Mouse (Mus musculus): ENCODE data around the gene Gna15.

Gene Gna15

DNA sequence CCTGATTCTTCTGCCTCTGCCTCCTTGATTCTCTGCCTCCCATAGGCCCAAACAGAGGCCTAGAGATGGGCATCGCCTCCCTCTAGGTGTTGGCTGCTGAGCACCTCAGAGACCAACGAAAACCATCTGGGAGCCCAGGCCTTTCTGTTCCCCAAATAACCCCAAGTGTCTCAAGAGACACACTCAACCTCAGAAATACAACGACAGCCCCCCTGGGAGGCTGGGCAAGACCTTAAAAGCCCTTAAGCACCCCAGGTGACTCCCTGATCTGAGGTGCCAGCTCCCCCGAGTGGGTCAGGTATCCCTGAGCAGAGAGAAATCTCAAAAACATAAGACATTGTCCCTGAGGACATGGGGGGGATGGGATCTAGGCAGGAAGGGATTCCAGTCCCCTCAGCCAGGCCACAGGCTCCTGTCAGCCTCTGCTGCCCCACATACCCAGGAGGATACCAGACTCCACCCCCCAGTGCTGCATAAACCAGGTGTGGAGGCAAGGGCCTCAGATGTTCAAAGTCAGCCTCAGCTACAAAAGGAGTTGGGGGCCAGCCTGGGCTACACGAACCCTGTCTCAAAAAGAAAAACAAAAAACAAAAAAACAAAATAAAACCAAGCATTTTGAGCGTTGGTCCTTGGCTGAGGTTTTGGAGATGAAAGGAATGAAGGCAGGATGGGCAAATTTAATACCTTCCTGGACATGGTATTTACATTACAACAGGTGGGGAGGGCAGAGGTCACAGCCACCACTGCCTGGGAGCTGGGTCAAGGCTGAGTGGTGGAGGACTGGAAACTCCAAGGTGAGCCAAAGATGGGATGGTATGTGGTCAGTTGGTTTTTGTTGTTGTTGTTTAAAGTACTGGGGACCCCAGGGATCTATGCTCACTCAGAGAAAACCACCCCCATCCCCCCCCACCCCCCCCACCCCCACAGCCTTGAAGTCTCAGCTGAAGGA lies 30.1 kb upstream of the Gna15 start:
- no peak for DNase-seq (ENCODE audit: low read depth)

DNA sequence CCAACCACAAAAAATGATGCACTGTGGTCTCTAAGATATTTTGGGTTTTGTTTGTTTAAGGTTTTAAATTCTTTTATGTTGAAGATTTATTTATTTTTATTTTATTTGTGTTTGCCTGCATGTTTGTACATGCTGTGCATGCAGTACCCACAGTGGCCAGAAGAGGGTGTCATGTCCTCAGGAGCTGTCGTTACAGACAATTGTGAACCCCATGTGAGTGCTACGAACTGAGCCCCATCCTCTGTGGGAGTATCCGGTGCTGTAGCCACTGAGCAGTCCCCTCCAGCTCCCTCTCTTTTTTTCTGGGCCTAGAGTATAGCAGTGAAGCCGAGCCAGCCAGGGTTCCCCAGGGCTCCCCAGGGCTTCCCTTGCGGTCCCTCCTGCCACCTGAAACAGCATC lies 29.2 kb upstream of the Gna15 start:
- DNase-seq (ENCODE audit: low read depth), result no peak

DNA sequence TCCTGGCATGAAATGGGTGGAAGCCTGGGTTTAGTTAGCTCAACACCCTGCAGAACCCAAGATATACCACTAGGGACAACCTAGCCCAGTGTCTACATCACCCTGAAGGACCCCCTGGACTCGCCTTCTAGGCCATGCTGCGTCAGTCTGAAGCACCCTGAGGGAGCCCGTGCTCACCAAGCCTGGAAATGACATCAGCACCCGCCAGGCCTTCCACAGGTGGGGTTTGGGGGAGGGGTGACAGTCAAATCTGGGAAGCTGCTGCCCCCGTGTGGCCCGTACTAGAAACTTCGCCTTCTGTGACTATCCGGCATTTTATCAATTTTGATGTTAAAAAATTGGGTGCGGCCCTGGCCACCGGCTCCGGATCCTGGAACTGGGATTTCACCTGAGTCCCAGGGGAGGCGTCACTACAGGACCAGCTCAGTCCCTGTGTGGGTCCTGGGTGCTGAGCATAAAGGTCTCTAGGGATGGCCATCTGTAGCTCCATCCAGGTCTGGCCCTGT lies 27.6 kb upstream of the Gna15 start:
- DNase-seq (ENCODE audit: low read depth), result peak; percentile 84

DNA sequence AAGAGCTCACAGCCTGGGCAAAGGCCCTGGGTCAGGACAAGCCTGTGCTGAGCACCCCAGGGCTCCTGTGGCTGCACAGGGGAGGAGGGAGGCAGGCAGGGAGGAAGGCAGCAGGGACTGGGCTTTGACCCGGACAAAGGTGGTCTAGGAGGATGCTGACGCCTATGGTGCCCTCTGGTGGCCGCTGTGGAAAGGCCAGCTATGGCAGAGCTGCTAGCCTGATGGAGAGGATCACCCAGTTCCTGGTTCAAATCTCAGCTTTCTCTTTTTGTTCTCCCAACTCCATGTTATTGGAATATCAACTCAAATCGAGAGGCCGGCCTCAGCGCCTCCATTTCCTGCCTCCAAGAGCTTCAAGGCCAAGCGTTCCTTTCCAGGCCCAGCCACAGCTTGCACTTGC lies 26.2 kb upstream of the Gna15 start:
- no peak for DNase-seq (ENCODE audit: low read depth)

DNA sequence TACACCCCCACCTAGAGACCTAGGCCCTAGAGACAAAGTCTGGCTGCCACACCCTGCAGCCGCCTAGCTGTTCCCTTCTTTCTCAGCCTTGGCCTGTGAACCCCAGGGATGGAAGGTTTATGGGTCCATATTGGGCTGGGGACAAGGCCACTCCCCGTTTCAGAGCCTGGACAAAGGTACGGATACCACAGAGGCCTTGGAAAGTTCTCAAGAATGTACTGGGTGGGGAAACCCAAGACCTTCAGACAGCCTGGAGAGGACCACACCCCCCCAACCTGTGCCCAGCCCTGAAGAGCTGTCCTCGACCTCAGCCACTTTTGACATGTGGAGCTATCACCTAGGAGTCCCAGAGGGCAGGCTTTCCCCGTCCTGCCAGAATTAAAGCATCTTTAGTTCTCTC lies 24.9 kb upstream of the Gna15 start:
- DNase-seq (ENCODE audit: low read depth), result no peak

DNA sequence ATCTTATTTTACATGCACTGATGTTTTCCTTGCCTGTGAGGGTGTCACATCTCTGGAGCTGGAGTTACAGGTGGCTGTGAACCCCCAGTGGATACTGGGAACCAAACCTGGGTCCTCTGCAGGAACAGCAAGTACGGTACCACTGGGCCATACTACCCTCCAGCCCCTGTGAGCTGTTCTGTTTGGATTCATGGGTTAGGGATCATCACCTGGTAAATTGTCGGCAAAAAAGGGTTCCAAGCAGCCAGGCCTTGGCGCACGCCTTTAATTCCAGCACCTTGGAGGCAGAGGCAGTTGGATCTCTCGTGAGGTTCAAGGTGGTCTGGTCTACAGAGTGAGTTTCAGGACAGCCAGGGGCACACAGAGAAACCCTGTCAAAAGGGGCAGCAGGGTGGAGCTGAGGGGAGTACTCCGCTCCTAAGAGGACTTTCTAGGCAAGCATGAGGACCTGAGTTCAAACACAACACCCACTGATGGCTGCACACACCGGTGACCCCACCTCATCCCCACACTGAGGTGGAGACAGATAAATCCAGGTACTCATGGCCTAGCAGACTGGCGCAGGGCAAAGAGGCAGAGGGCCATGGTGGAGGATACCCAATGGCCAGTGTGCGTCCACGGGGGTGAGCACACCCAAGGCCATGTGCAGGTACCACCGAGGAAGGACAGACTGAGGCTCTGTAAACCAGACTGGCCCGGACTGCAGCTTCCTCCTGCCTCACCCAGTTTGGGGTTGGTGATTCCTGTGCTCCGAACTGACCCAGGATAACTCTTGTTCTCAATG lies 23.0 kb upstream of the Gna15 start:
- no peak for DNase-seq (ENCODE audit: low read depth)

DNA sequence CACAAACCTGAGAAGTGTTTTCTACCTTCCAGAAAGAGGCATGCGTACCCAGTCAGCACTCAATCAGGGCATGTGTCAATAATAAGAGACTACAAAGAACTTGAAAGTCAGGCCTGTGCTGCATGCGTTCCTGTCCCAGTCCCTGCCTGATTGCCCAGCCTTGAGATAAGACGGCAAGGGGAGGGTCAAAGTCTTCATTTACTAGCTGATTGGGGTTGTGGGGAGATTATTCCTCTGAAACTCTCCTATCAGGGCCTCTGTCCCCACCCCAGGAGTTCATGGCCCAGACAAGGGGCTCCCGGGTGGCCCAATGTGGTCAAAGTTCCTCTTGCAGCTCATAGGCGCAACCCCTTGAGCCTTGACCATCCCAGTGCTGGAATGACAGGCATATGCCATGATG lies 22.3 kb upstream of the Gna15 start:
- DNase-seq (ENCODE audit: low read depth), result no peak

DNA sequence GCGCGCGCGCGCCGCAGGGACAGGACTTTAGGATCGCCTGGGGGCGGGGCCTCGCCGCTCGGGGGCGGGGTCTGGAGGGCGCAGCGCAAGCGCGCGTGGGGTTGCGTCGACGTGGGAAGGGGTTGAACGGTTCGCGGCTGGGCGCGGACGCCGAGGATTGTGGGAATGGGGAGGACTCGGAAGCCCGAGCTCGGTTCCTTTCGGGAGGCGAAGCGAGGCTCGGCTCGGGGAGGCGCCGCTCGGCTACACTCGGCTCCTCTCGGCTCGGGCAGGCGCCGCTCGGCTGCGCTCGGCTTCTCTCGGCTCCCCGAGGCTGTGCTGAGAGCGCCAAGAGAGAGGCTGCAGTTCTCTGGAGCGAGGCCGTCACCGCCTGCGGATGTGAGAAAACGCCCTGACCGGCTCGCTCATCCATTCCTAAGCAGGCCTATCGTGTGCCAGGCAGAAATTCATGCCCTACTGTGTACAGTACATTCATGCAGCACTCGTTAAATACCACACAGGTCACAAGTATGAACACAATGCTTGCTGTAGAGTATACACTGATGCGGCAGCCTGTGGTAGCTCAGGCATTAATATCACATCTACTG lies 21.2 kb upstream of the Gna15 start, which contains the start of gene Gna11:
Gene Gna11 (minus strand): TSS at position 30 of the 587 bp plus-strand sequence.
- peak; percentile 98 for DNase-seq (ENCODE audit: low read depth)

DNA sequence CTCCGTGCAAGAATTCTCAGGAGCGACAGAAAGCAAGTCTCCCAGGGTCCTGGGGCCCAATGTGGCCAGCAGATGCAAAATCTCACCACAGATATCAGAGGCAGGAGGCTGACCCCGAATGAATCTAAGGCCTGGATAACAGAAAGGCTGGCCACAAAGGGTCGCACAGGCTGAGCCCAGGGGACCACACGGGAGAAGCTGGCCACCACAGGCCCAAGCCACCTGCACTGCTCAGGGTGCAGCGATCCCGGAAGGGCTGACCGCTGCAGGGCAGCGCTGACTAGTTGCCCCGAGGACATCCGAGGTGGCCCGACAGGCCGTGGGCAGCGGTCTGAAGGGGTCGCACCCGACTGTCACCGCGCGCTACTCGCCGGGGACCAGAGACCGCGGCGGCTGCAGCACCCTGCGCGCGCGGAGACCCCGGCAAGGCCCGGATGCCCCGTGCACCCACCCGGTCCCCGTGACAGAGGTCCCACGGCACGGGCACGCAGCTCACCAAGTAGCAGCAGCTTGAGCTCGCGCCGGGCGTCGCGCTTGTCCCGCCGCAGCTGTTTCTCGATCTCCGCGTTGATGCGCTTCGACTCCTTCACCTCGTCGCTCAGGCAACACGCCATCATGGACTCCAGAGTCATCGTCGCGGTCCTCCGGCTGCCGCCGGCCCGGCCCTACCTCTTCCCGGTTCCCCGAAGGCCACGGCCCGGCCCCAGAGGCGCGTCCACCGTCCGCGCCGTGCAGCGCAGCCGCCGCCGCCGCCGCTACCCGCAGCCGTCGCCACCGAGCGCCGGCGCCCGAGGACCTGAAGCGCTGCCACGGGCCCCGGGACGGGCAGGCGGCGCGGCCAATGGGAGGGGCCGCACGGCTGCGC lies 20.5 kb upstream of the Gna15 start:
- DNase-seq (ENCODE audit: low read depth), result no peak

DNA sequence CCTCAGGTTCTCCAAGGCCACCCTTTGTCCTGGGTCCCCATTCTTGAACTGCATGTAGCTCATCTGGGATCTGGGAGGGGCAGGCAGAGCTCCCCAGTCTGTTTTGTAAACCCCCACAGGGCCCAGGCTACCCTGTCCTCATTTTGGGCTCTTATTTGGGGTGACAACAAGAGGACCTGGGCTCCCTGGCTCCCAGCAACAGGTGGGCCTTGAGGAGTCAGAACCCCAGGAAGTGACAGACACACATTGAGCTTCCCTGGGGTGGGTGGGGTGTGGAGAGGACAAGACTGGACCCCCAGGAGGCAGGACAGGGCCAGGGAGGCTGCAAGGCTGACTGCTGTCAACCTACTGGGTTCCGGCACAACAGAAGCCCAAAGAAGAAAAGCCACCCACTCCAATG lies 19.6 kb upstream of the Gna15 start:
- DNase-seq (ENCODE audit: low read depth), result no peak

DNA sequence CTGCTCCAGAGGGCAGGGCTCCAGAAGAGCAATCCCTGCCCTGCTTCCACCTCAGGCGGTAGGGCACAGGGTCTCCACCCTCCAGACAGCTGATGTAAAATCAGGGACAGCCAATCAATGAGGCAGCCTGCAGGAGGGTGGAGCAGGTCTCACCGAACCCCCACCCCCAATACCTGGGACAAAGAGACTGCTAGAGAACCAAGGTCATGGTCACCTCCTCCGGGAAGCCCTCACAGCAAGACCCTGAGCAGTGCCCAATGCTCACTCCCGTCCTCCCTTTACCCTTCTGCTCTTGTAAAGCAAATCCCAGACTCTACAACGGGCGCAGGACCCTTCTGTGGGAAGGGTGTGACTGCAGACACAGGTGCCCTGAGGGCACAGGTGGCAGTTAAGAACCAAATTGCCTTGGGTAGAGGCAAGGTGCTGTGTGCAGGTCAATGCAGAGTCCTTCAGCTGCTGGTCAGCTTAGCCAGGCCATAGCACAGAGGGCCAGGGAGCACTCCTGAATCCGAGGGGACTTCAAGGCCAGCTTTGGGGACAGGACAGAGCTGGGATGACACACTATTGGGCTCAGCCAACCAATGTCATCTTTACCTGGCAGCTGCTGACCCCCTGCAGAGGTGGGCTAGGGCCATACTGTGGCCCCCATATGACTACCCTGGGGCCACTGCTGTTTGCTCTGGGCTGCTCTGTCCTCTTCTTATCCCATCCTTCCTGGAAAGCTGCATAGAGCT lies 18.9 kb upstream of the Gna15 start:
- DNase-seq (ENCODE audit: low read depth), result no peak

DNA sequence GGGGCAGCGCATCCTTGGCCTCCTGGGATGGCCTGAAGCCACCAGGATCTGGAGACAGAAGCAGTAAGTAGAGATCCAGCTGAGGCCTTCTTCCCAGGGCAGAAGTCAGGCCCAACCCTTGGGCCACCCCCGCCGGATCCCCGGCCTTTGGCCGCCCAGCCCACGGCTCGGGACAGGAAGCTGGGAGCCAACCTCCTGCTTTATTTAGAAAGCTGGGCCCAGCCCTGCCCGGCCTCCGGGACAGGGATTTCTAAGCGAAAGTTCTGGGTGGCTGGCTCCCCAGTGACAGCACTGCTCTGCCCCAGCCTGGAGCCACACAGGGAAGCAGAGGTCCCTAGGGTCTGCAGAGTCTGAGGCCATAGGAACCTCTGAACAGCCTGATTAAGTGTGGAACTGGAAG lies 17.8 kb upstream of the Gna15 start:
- DNase-seq (ENCODE audit: low read depth), result no peak

DNA sequence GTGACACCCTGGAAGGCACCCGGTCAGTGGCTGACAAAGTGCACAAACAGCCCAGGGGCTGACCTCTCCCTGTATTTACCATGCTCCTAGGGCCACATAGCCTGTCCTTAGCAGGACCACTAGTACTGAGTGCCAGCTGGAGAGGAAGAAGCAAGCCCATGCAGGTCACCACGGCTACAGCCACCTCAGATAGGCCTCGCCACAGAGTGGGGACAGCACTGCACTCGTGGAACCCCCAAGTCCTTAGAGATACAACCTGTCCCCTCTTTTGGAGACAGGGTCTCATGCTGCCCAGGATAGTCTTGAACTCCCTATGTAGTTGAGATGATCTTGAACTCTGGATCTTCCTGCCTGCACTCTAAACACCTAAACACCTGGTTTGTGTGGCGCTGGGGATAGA lies 17.3 kb upstream of the Gna15 start:
- DNase-seq (ENCODE audit: low read depth), result no peak

DNA sequence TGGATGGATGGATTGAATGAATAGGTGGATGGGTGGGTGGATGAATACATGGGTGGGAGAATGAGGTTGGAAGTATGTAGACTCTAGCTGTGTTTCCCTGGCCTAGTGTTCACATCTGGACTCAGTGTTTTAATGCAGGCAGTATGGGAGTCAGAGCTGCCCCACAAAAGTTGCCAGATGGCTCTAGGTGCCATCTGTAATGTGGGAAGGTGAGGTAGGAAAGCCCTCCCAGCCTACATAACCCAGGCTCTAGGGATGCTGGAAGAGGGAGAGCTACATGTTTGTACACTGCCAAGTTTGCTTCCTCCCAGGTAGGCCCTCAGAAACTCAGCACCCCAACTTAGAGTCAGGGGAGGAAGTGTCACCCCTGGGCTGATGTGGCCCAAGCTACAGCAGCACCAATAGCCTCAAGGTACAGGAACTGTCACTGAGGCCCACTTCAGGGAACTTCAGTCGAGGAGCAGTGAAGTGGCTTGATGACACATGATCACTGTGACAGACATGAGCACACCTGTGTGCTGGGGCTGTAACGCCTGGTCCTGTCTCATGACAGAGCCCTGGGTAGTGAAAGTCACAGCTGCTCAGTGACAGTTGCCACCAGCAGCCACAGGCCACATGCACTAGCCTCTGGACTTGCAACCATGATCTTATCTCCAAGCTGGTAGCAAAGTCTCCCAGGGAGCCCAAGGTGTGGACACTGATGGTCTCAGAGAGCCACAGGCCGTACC lies 14.5 kb upstream of the Gna15 start:
- no peak for DNase-seq (ENCODE audit: low read depth)

DNA sequence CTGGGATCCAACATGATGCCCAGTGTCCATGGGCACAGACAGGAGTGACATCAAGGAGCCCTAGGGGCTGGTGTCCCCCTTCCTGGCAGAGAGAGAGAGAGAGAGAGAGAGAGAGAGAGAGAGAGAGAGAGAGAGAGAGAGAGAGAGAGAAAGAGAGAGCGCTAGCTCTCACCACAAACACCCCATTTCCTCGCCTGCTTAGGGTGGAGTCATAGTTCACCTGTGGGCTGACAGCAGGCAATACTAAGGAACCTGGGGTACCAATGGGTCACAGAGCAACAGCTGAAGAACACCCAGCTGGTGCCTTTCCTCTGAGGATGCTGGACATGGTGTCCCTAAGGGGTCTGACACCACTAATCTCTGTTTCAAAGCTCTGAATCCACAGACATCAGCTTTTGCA lies 13.4 kb upstream of the Gna15 start:
- DNase-seq (ENCODE audit: low read depth), result no peak

DNA sequence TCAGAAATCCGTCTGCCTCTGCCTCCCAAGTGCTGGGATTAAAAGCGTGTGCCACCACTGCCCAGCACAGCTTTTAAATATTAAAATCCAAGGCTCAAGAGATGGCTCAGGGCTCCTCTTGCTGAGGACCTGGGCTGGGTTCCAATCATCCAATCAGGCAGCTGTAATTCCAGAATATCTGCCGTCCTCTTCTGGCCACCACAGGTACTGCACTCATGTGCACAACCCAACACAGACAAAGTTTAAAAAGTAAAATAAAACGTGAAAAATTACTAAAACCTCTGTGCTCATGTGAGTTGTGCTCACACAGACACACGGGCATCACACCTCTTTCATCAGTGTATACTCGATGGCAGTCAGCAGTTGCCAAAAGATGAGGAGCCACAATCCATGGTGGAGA lies 12.7 kb upstream of the Gna15 start:
- DNase-seq (ENCODE audit: low read depth), result no peak

DNA sequence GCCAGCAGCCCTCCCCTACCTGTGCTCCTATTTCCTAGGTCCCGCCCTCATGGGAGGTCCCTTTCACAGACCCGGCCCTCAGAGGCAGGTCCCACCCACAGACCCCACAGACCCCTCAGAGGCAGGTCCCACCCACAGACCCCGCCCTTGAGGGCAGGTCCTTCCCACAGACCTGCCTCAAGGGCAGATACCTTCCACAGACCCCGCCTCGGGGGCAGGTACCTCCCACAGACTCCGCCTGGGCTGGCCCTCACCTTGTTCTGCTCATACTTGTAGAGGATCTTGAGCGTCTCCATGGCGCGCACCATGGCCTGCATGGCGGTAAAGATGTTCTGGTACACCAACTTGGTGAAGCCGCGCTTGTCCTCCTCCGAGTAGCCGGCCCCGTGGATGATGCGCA lies 10.8 kb upstream of the Gna15 start:
- no peak for DNase-seq (ENCODE audit: low read depth)

DNA sequence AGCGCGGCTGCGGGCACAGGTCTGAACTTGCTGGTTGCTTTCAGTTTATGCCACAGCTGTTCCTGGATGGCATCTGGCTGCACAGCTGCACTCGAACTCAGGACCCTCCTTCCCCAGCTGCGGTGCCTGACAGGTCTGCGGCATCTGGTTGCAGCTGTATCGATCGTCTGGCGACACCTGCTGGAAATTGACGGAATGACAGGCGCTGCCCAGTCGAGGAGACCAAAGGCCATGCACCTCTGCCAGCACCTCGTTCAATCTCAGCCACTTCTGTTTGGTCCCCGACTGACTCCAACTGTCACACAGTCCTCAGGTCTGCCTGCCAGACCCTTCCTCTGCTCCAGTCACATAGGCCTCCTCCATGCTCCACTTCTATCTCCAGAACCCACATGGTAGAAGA lies 2.8 kb upstream of the Gna15 start:
- DNase-seq (ENCODE audit: low read depth), result no peak

DNA sequence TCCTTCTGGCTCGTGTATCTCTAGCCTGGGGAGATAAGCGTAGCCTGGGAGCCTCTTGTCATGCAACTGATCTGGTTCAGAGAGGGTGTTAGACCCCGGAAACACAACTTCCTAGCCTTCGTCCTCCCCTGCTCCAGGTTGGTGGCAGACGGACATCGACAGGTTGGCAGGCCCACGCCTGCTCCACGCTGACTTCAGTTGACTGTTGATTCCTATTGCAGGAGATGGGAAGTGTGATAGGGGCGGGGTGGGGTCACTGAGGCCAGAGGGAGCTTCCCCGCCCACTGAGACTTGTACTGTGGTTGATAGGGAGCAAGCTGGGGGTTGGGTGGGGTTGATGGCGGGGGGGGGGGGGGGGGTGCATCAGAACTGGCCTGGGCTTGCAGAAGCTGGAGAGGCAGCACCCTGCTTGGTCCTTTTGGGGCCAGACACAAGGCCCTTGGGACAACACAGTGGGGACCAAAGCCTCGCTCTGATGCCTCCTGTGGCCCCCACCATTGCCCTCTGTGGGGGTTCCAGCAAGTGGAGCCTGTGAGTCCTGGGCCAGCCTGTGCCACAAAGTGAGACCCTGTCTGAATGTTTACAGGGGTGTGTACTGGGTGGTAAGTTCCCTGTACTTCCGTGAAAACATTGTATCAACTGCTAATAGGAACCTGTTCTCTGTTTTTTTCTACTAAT lies 1.1 kb upstream of the Gna15 start:
- DNase-seq (ENCODE audit: low read depth), result no peak

DNA sequence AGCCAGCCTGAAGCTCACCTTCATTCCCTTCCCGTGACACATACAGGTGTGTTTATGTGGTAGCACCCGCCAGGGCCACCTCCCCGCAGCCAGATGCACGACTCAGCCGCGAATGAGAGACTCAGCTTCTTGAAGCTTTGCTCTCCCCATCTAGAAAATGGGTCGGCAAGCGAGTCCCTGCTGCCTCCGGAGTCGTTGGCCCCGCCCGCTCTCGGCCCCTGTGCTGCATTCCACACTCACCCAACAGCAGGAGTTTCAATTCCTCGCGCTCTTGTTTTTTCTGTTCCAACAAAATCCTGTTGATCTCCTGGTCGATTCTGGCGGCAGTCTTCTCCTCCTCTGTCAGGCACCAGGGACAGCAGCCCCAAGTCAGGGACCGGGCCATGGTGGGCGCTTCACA lies 455 bp downstream of the Gna15 start:
- no peak for DNase-seq (ENCODE audit: low read depth)
